Mouse (Mus musculus): ENCODE data around the gene Repin1.
"Not testable (repeated sequence)": the region's sequence is repeated elsewhere in the genome, so short reads cannot be mapped to it uniquely, and the experiment has no call there.

The Repin1 gene

GRCm38 (mm10) chr6:48579215-48579648, 14.5 kb upstream of the Repin1 start:
- no peak for DNase-seq (ENCODE audit: low spot score in 2 of 2)

GRCm38 (mm10) chr6:48581257-48581656, 12.4 kb upstream of the Repin1 start:
- no peak for DNase-seq (ENCODE audit: low spot score in 2 of 2)

- no peak for DNase-seq (ENCODE audit: low spot score in 2 of 2)
Observed at GRCm38 (mm10) chr6:48582037-48582436, 11.6 kb upstream of the Repin1 start.

GRCm38 (mm10) chr6:48589194-48589750, 4.4 kb upstream of the Repin1 start, which contains the start of gene Gm45021:
Gene Gm45021 (plus strand): TSS chr6:48589610.
- DNase-seq (ENCODE audit: low spot score in 2 of 2), result no peak

- no peak for DNase-seq (ENCODE audit: low spot score in 2 of 2)
Observed at GRCm38 (mm10) chr6:48591221-48591845, 2.4 kb upstream of the Repin1 start.

DNA sequence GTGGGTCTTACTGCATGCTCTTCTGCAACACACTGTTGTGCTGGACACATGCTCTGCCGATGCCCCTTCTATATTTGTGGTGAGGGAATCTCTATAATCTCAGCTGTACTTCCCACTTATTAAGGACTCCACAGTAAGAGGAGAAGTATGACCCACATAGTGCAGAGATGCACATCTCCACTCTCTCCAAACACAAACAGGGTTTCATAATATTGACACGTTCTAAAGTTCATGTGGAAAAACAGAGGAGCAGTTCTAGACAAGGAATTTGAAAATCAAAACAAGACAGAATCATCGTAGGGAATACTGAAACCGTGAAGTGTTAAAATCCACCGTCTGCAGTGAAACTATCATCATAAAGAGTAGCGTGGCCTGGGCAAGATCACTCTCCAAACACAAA, 1.8 kb upstream of the Repin1 start:
- DNase-seq (ENCODE audit: low spot score in 2 of 2), result no peak

DNA sequence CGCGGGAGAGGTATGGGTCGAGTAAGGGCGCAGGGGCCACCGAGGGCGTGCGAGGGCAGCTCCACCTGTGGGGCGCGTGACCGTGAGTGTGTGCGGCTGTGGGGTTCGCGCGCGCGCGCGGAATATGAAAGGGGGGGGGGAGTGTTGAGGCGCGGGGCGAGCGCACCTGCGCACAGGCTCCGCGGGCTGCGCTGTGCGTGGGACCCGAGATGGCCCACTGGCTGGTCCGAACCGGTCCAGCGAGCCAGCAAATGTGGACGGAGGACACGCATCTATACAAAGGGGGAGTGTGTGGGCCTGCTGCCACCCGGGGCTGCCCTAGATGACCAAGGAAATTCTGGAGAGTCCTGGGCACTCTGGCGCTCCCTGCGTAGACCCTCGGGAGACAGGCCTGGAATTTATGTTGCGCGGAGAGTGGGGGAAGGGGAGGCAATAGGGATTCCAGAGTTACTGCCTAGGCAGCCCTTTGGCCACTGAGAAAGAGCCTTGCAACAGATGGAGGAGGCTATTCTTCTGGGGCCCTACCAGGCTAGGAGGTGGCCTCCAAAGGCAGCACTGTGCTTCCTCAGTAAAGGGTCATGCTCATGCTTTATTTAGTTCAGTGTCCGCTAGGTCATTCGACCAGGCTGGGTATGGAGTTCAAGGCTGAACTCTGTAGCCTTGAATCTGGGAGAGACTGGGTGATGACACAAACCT, 508 bp downstream of the Repin1 start:
- DNase-seq (ENCODE audit: low spot score in 2 of 2), result peak in 1 of 2 experiments; percentile 12

DNA sequence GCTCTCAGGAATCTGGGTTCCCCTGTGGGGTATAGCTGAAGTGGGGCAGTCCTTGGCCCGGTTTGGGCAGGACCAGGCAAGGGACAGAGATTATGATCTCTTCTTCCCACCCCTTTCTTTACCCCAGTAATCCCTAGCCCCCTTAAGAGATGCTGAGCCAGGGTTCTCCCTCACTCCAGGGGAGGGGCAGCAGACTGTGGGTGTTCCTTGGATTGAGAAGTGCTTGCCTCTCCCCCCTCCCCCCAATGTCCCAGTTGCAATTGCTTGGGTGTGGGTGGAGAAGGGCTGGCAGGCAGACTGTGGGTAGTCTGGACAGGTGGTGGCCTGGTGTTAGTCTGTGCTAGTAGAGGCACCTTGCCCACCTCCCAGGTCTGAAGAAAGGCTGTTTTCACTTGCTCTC, 1.6 kb downstream of the Repin1 start:
- no peak for DNase-seq (ENCODE audit: low spot score in 2 of 2)

- DNase-seq (ENCODE audit: low spot score in 2 of 2), result peak in 1 of 2 experiments; percentile 15
Observed at GRCm38 (mm10) chr6:48596545-48597232, 3.0 kb downstream of the Repin1 start.

DNA sequence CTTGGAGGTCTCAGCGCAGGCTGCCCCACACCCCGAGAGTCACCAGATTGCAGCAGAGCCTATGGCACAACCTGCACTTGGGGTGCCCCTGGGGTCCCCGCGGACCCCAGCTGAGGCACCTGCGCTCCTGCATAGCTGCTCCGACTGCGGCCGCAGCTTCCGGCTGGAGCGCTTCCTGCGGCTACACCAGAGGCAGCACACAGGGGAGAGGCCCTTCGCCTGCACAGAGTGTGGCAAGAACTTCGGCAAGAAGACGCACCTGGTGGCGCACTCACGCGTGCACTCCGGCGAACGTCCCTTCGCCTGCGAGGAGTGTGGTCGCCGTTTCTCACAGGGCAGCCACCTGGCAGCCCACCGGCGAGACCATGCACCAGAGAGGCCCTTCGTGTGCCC, 3.5 kb downstream of the Repin1 start:
- no peak for DNase-seq (ENCODE audit: low spot score in 2 of 2)

DNA sequence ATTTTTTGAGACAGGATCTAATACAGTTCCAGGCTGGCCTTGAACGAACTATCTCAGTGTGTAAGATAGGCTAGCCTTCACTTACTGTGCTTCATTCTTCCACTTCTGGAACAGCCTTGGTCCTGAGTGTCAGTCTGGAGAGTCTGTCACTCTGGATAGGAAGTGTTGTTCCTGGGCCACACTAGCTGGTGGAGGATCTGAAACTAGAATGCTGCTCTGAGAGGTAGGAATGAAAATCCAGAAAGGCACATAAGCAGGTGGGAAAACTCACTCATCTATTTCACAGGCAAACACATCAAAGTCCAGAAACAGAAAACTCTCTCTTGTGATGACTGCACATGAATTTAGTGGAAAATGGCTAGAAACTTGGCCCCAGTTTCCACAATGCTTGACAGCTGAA, 6.9 kb downstream of the Repin1 start:
- DNase-seq (ENCODE audit: low spot score in 2 of 2), result no peak

- DNase-seq (ENCODE audit: low spot score in 2 of 2), result peak; percentile 81 to 92
Observed at GRCm38 (mm10) chr6:48601271-48602079, 7.8 kb downstream of the Repin1 start, which contains the start of gene Zfp775. Gene Zfp775 (plus strand): TSS chr6:48602063.

DNA sequence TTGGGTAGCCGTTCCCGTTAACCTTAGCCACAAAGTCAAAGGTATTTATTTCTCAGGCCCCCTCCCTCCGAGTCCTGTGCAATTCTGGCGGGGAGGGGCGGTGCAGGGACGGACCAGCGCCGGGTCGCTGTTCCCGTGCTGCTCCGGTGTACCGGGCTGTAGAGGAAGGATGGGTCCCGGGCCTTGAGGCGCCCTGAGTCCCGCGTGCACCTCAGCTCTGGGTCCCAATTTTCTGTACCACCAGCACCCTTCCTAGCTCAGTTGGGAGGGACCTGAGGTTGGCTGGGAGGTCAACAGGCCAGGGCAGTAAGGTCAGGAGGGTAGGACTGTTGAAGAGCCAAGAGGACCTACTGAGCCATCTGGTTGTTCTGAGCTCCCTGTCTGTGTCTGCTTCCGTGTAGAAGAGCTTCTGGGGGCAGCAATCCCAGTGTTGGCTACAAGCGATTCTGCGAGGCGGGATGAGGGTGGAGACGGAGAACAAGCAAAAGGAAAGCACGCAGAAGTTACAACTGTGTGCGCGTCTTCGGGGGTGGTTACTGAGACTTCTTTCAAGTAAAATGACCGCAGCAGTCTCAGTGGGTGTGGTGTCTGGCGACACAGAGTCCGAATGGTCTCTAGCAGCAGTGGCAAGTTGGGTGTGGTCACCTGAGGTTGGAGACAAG, 8.5 kb downstream of the Repin1 start:
- DNase-seq (ENCODE audit: low spot score in 2 of 2), result no peak

GRCm38 (mm10) chr6:48608124-48608523, 14.4 kb downstream of the Repin1 start:
- no peak for DNase-seq (ENCODE audit: low spot score in 2 of 2)

DNA sequence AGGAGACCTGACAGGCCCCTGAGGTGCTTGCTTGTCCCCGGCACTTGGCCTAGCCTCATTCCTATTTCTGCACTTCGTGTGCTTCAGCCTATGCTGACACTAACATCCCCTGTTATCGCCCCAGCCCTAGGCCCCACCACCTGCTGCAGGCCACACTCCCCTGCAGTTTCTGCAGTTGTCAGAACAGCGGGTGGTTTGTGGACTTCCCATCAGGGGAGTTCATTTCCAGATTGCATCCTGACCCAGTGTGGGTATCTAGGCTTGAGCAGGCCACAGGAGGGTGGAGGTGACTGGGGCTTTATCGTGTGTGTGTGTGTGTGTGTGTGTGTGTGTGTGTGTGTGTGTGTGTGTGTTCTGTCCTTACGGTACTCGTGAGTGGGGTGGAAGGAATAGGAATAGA, 15.8 kb downstream of the Repin1 start:
- DNase-seq (ENCODE audit: low spot score in 2 of 2), result no peak

DNA sequence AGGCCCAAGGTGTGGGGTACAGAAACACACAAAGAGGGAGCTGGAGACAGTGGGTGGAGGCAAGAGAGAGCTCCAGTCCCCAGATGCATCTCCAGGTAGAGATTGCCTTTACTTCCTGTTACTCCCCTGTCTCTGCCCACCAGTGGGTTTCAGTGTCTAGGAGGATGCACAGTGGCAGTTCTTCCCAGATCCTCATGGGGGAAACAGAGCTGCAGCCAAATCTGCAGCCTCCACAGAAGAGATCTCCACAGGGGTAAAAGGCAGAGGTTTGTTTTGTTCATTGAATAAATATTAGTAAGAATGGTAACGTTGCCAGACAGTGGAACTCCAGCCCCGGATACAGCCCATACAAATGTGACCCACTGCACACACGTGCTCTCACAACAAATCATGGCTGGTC, 17.0 kb downstream of the Repin1 start:
- DNase-seq (ENCODE audit: low spot score in 2 of 2), result no peak

DNA sequence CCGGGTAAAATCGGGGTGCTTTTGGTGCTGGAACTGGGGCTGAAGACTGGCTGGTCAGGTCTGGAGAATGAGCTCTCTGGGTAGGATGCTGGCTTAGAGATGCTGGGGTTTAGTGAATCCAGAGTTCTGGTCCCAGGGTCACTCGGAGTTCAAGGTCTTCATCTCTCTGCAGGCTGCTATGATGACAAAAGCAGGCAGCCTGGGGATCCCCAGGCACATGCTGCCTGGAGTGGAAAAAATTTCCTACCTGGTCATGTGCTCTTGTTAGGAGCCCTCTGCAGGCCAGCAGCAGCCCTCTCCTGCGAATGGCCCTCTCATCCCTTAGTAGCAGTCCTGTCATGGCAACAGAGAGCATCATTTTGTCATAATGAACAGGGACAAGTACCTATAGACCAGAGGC, 19.8 kb downstream of the Repin1 start:
- DNase-seq (ENCODE audit: low spot score in 2 of 2), result no peak

DNA sequence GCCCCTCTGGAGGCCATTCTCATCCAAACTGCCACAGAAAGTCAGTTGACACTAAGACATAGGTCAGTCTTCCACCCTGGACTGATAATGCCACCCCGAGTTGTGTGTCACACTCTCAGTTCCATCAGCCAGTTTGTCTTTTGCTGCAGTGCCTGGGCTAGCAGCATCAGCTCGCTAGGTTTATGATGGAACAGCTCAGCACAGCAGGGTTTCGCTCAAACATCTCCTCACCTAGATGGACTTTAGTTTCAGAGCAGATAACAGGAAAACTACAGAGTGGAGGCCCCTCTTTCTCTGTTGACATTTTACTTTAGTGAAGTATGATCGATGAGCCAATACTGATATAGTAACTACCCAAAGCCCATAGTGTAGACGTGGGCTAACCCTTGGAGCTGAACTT, 21.1 kb downstream of the Repin1 start:
- DNase-seq (ENCODE audit: low spot score in 2 of 2), result no peak

DNA sequence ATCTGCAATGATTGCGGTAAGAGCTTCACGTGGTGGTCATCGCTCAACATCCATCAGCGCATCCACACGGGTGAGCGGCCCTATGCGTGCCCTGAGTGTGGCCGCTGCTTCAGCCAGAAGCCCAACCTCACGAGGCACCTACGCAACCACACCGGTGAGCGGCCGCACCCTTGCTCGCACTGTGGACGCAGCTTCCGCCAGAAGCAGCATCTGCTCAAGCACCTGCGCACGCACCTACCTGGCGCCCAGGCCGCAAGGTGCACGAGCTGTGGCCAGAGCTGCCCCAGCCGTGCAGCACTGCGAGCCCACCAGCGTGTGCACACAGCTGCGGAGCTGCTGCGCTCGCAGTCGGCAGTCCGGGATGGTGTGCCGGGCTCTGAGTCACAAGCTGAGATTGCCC, 26.3 kb downstream of the Repin1 start:
- no peak for DNase-seq (ENCODE audit: low spot score in 2 of 2)

DNA sequence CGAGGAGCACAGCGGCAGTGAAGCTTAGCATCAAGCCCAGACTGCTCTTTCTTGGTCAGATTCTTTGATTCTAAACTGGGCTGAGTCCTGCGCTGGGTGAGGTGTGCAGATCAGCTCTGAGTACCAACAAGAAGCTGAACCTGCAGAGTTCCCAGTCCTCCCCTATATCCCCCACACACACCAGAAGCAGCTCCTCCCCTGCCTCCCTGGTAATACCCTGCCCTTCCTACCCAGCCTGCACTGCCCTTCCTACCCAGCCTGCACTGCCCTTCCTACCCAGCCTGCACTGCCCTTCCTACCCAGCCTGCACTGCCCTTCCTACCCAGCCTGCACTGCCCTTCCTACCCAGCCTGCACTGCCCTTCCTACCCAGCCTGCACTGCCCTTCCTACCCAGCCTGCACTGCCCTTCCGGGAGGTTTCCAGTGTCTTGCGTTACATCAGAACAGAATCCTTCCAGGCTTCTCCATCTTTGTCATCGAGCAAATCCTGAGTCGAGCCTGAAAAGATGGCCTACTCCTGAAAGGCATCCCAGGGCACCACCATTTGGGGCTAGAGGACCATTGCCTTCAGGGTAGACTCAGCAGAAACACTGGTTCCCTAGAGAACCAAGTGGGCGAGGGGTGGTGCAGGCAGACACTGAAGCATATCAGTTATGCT, 28.6 kb downstream of the Repin1 start:
- DNase-seq (ENCODE audit: low spot score in 2 of 2), result not testable (repeated sequence)

DNA sequence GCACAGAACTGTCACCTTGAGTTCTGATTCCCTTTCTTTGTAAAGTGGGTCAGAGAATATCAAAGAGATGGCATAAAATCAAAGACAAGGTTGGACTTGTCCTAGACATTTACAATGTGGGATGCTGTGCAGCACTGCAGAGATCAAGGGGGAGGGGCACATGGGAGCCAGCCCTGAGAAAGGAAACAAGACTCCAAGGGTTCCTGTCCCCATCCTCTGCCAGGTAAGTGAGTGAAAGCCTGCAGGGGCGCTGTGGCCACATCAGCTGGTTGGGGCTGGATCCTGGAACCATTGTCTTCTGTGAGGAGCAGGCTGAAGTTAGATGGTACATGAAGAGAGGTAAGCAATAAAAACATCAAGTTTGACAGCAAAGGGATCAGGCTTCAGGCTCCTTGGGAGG, 29.8 kb downstream of the Repin1 start:
- no peak for DNase-seq (ENCODE audit: low spot score in 2 of 2)
